Mouse (Mus musculus) right cerebral cortex, postnatal 36 days (tissue): ENCODE measurements around the gene Lrp8.

Experiments used
- DNase-seq, 2 experiments: peaks; one replicate each; pipeline ENCODE4 v3.0.0; 2022; ENCODE audit warnings: low spot score in 2 of 2, mixed read lengths in 1 of 2

Gene Lrp8

DNA sequence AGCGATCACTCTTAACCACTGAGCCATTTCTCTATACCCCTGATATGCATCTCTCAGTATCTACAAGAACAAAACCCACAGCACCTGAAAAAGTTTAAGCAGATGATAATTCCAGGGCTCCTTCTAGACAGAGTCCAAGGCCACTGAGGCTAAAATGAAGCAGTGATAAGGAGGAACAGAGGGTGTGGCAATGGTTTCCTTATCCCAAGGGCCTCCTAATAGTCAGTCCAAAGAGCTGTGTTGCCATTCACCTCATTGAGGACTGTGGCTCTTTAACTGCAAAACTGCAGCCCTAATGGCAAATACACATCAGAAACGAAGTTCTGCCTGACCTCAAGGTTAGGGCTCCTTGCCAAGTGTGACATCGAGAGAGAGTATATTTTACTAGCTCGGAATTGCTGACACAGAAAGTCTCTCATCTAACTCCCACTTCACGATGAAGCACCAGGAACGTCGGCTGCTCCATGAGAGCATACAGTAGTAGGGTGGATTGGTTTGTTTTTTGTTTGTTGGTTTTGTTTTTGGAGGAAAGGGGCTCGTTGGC is 119.2 kb downstream of the Lrp8 start:
- no peak for DNase-seq

DNA sequence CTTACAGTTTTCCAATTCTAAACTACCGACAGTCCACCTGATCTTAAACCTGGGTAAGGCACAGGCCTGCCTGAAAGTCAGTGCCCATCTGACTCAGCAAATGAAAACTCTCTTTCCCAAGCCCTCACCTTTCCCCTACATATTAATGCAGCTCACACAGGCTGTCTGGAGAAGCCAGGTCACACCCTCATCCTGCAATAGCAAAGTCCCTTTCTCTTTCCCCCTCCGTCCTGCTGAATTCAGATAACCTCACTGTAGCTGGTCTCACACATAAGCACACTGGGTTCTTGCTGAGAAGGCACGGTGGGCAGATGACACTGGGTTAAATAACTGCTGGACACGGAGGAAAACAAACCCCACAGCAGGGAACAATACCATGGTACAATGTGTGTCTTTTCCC is 119.9 kb downstream of the Lrp8 start:
- no peak for DNase-seq

DNA sequence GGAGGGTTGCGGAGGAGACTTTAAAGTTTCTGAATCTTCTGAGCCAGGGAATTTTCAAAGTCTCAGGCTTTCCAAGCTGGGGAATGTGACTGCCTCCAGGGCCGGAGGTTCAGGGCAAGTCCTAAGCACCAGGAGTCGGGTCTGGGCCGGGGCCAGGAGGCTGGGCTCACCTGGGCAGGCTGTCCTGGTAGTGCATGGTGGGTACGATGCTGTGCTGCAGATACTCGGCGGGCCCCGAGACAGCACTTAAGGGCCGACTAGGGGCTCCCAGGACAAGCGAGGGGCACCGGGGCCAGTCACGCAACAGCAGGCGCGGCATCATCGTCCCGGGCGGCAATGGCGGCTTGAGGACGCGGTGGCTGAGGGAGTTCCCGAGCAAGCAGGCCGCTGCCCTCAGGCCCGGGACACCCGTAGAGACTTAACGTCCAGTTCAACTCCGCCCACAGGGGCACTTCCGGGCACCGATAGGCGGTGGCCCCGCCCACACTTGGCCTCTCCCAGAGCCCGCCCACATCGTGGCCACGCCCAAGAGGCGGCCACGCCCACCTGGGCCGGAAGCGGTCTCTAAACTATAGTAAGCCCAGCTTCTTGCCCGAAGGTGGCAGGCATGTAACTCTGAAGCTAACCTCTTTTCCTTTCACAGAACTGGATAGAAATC is 121.2 kb downstream of the Lrp8 start, which contains the start of gene Cpt2:
Cpt2 (minus strand) TSS at position 466 of the 658 bp plus-strand sequence.
- peak; percentile 66 to 73 for DNase-seq

DNA sequence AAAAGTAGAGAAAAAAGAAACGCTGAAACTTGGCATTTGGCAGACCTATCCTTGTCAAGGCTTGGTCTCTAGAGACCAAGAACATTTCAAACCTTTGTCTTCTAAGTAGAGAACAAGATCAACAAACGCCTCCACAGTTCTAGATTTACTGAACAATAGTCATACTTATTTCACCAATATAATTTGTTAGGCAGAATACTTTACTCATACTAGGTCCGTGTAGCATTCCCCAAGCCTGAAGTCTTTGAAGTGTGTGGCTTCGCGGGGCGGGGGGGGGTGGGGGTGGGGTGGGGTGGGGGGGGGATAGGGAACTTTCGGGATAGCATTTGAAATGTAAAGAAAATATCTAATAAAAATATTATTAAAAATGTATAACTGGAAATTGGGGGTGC is 121.7 kb downstream of the Lrp8 start:
- no peak for DNase-seq
